Mouse (Mus musculus) spleen, adult 2 months (tissue): ENCODE data around the gene Slc44a4. TPM values are rescaled to one million over a fixed set of nuclear protein-coding genes. Genes with fewer than 3 reads are reported as not detected.

Source experiments
- DNase-seq, 2 experiments: peaks; one replicate each; pipeline versions ENCODE4 v3.0.0 to v3.0.0-alpha.2; 2012 to 2021; ENCODE audit warnings: low spot score in 2 of 2, low read depth in 1 of 2
- H3K27ac ChIP-seq: fragments of 200-500 bp; 2 replicates; pipeline ENCODE4 v1.5.1; 2012; ENCODE audit warnings: low read length, inconsistent platforms; ENCODE audit not compliant: insufficient read depth
- H3K27me3 ChIP-seq: fragments of 200-500 bp; 2 replicates; pipeline ENCODE4 v1.6.1; 2012; ENCODE audit warnings: mild to moderate bottlenecking, moderate library complexity, low read length, inconsistent platforms; ENCODE audit not compliant: control insufficient read depth, insufficient read depth
- H3K36me3 ChIP-seq: fragments of 200-500 bp; 2 replicates; pipeline ENCODE4 v1.6.1; 2012; ENCODE audit warnings: mild to moderate bottlenecking, low read length, inconsistent platforms; ENCODE audit not compliant: control insufficient read depth, insufficient read depth
- H3K4me1 ChIP-seq: fragments of 200-500 bp; 2 replicates; pipeline ENCODE4 v1.6.1; 2011; ENCODE audit warnings: inconsistent platforms; ENCODE audit not compliant: control insufficient read depth, insufficient read depth, insufficient read length
- H3K4me3 ChIP-seq: fragments of 200-500 bp; 2 replicates; pipeline ENCODE4 v1.5.1; 2011; ENCODE audit warnings: mild to moderate bottlenecking, inconsistent platforms; ENCODE audit not compliant: insufficient read depth, insufficient read length; ENCODE audit errors: extremely low read depth
- CTCF ChIP-seq: fragments of 200-500 bp; IDR thresholded peaks from 2 replicates; pipeline ENCODE4 v1.5.1; 2011; ENCODE audit warnings: mild to moderate bottlenecking, inconsistent platforms; ENCODE audit not compliant: insufficient read depth, insufficient read length, insufficient replicate concordance; ENCODE audit errors: extremely low read depth
- POLR2A ChIP-seq: fragments of 200-500 bp; IDR thresholded peaks from 2 replicates; pipeline ENCODE4 v1.6.1; 2011; ENCODE audit warnings: low read depth, low read length, inconsistent platforms
- WGBS: fragments of 180-500 bp; shearing (Covaris S2); methylation state at CpG from one replicate; pipeline ENCODE4 v1.1.7; 2018; 5-methylcytosine and 5-hydroxymethylcytosine counted together
- polyA plus RNA-seq: library from polyadenylated mRNA; depleted of rRNA; stranded (reverse); fragments of >200 nt; gene quantifications from 2 replicates; pipeline ENCODE4 v1.2.3, GENCODE M21; 2012; rRNA removed

Slc44a4 gene
- 0.05 and 0.08 TPM in 2 replicates for polyA plus RNA-seq

GRCm38 (mm10) chr17:34913930-34914665, at the start of gene Slc44a4:
Gene Slc44a4, plus strand, starts transcription at chr17:34914466.
- no peak for TF ChIP-seq POLR2A
- no peak for TF ChIP-seq CTCF
- Histone ChIP-seq H3K4me1 (peaks cover 3% of the 10 kb centered on the region; the same call in 1 of the 2 replicates), H3K27me3 (no peaks in the 10 kb centered on the region), H3K36me3 (peaks cover 22% of the 10 kb centered on the region), H3K4me3 (no peak within 1 kb of the TSS), H3K27ac (no peak within 1 kb of the TSS)
- no peak for DNase-seq
- WGBS = 71% methylated on average over 18 of the region's 18 CpGs

- 60% methylated on average over 7 of the region's 7 CpGs for WGBS
- Histone ChIP-seq H3K27me3 (no peaks in the 10 kb centered on the region), H3K4me1 (no peaks in the 10 kb centered on the region), H3K4me3 (no peak overlapping the region), H3K36me3 (no peaks in the 10 kb centered on the region), H3K27ac (no peak overlapping the region)
- TF ChIP-seq CTCF (no peak), POLR2A (no peak)
- DNase-seq = no peak
Observed at GRCm38 (mm10) chr17:34865981-34866380, 48.3 kb upstream of the Slc44a4 start.

- WGBS = 93% methylated on average over 6 of the region's 6 CpGs
- Histone ChIP-seq H3K27me3 (no peaks in the 10 kb centered on the region), H3K36me3 (no peaks in the 10 kb centered on the region), H3K4me1 (peaks cover 2% of the 10 kb centered on the region; the same call in 1 of the 2 replicates), H3K27ac (no peak overlapping the region), H3K4me3 (no peak overlapping the region)
- TF ChIP-seq CTCF (no peak), POLR2A (no peak)
- DNase-seq = no peak
Observed at GRCm38 (mm10) chr17:34874321-34874720, 39.9 kb upstream of the Slc44a4 start.

GRCm38 (mm10) chr17:34879336-34879879, 34.9 kb upstream of the Slc44a4 start, which contains the start of gene Zbtb12:
Gene Zbtb12, plus strand, starts transcription at chr17:34879483.
- 44% methylated on average over 11 of the region's 11 CpGs for WGBS
- DNase-seq = no peak
- Histone ChIP-seq H3K4me3 (peak within 1 kb of the TSS; percentile 29; the same call in 1 of the 2 replicates), H3K27me3 (no peaks in the 10 kb centered on the region), H3K27ac (peak within 1 kb of the TSS; percentile 3; the same call in 1 of the 2 replicates), H3K4me1 (peaks cover 7% of the 10 kb centered on the region; the same call in 1 of the 2 replicates), H3K36me3 (no peaks in the 10 kb centered on the region)
- TF ChIP-seq CTCF = no peak
- no peak for TF ChIP-seq POLR2A

GRCm38 (mm10) chr17:34881166-34881565, 33.1 kb upstream of the Slc44a4 start:
- Histone ChIP-seq H3K36me3 (no peaks in the 10 kb centered on the region), H3K4me3 (no peak overlapping the region; the same call in 1 of the 2 replicates), H3K27me3 (no peaks in the 10 kb centered on the region), H3K4me1 (peaks cover 7% of the 10 kb centered on the region; the same call in 1 of the 2 replicates), H3K27ac (no peak overlapping the region)
- TF ChIP-seq CTCF (no peak), POLR2A (no peak)
- DNase-seq = no peak

GRCm38 (mm10) chr17:34881683-34882310, 32.5 kb upstream of the Slc44a4 start, which contains the start of gene Gm20547:
Gene Gm20547, minus strand, starts transcription at chr17:34882042.
- Histone ChIP-seq H3K4me1 (peaks cover 7% of the 10 kb centered on the region; the same call in 1 of the 2 replicates), H3K36me3 (no peaks in the 10 kb centered on the region), H3K4me3 (no peak within 1 kb of the TSS; the same call in 1 of the 2 replicates), H3K27me3 (no peaks in the 10 kb centered on the region), H3K27ac (no peak within 1 kb of the TSS)
- TF ChIP-seq POLR2A (no peak), CTCF (no peak)
- no peak for DNase-seq
- WGBS = 82% methylated on average over 15 of the region's 15 CpGs
